Mouse (Mus musculus) erythroblast, embryonic 14.5 days (primary cell): ENCODE data around the gene Dock6.

Experiments
- GATA1 ChIP-seq: IDR thresholded peaks from 2 replicates; pipeline ENCODE4 v1.6.1; 2012; ENCODE audit warnings: low read length, inconsistent platforms, mixed read lengths
- TAL1 ChIP-seq: IDR thresholded peaks from 3 replicates; pipeline ENCODE4 v1.6.1; 2012; ENCODE audit warnings: low read length, inconsistent platforms, mixed read lengths

- no peak for TF ChIP-seq GATA1
- TF ChIP-seq TAL1, result no peak
Observed at GRCm38 (mm10) chr9:21808561-21808960, 43.9 kb downstream of the Dock6 start.
